Mouse (Mus musculus): ENCODE measurements around the gene Scgb1c1. TPM values are rescaled to one million over a fixed set of nuclear protein-coding genes. Genes with fewer than 3 reads are reported as not detected.

Scgb1c1 gene
- total and polyA plus RNA-seq, 3 experiments = 22.6 to 56.6 (median 27.5) TPM

DNA sequence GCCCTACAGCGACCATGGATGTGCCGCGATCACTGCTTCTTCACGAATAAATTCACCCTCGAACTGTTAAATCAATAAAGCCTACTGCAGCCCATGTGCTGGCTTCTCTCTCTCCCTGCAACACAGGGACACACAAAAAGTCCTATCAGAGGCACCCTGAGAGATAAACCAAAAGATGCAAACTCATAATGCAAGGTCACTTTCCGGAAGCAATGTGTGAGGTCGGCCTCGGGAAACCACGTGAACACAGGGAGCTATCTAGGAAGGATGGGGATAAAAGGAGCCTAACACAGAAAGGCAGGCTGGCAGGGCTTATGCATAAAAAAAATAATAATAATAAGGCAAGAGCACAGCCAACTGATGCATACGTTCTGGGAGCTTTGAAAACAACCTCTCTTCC is 1.3 kb downstream of the Scgb1c1 start:
- Histone ChIP-seq H3K27me3 (ENCODE audit: control insufficient read depth, insufficient read depth, low read length) (no peaks in the 10 kb centered on the region), H3K27ac (no peak overlapping the region), H3K9ac (ENCODE audit: low read depth, low read length) (no peak overlapping the region), H3K79me2 (replicated peaks; ENCODE audit: control insufficient read depth, insufficient read depth, low read length) (no peaks in the 10 kb centered on the region), H3K4me3 (no peak overlapping the region), H3K36me3 (ENCODE audit: control insufficient read depth, insufficient read depth, low read length) (no peaks in the 10 kb centered on the region), H3K4me1 (ENCODE audit: control insufficient read depth, insufficient read depth, low read length) (no peaks in the 10 kb centered on the region)
- TF ChIP-seq POLR2A (IDR thresholded peaks at IDR 0.05; ENCODE audit: insufficient read depth, low read depth, low read length) = no peak
- TF ChIP-seq CTCF (IDR thresholded peaks at IDR 0.05) = no peak
- no peak for TF ChIP-seq EP300 (IDR thresholded peaks at IDR 0.05; ENCODE audit: insufficient read depth, low read depth, low read length)
- intact Hi-C loops (cut with DNase I) = loop anchor here (5.0 kb wide), 2 partner anchors 36 to 331 kb away; partner anchors contain the start of genes Psmd13 and Sirt3
- 75% methylated on average over 10 of the region's 10 CpGs for WGBS
- no peak for DNase-seq

DNA sequence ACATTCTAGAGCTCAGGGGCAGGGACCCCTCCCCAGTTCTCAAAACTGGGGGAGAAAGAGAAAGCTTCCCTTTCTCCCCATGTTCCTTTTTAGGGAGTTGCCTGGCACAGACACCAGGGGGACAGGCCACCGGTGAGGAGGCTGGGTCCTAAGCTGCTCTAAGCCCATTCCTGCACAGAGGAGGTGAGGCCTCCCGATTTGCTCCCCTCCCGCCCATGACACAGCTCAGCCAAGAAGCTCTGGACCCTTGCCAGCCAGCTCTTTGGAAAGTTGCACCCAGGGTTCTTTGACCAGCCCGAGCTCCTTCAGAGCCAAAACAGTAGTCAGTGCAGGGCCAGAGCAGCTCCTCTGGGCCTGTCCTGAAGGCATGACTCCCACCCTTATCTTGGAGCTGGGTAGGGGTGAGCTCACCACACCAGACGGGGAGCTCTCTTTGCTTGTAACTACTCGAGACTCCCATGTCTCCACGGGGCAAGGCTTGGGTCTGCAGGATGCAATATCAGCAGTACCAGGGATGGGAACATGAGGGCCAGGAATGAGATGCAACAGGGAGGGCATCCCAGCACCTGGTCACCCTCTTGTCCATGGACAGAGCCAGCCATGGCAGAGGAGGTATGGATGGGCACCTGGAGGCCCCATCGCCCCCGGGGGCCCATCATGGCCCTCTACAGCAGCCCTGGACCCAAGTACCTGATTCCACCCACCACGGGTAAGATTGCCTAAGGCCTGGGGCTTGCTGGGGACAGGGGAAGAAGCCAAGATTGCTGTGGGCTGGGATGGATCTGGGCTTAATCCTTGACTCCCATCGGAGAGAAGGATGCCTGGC is 2.6 kb downstream of the Scgb1c1 start, which contains the start of gene Odf3:
TSS of gene Odf3 (plus strand) at position 51 of the 826 bp plus-strand sequence.
- no peak within 1 kb of the TSS for H3K4me3 ChIP-seq
- H3K79me2 ChIP-seq (replicated peaks; ENCODE audit: control insufficient read depth, insufficient read depth, low read length) = no peaks in the 10 kb centered on the region
- no peak within 1 kb of the TSS for H3K27ac ChIP-seq
- no peaks in the 10 kb centered on the region for H3K36me3 ChIP-seq (ENCODE audit: control insufficient read depth, insufficient read depth, low read length)
- no peaks in the 10 kb centered on the region for H3K27me3 ChIP-seq (ENCODE audit: control insufficient read depth, insufficient read depth, low read length)
- H3K9ac ChIP-seq (ENCODE audit: low read depth, low read length) = no peak within 1 kb of the TSS
- H3K4me1 ChIP-seq (ENCODE audit: control insufficient read depth, insufficient read depth, low read length) = no peaks in the 10 kb centered on the region
- no peak for DNase-seq
- 45% methylated on average over 11 of the region's 11 CpGs for WGBS
- TF ChIP-seq EP300 (IDR thresholded peaks at IDR 0.05; ENCODE audit: insufficient read depth, low read depth, low read length) (no peak), POLR2A (IDR thresholded peaks at IDR 0.05; ENCODE audit: insufficient read depth, low read depth, low read length) (no peak), CTCF (IDR thresholded peaks at IDR 0.05) (no peak)
- intact Hi-C loops (cut with DNase I) = loop anchor here (5.0 kb wide), 2 partner anchors 34 to 329 kb away; partner anchors contain the start of genes Psmd13 and Sirt3

GRCm38 (mm10) chr7:140848591-140848990 is 3.2 kb downstream of the Scgb1c1 start:
- Histone ChIP-seq H3K27me3 (ENCODE audit: control insufficient read depth, insufficient read depth, low read length) (no peaks in the 10 kb centered on the region), H3K4me3 (no peak overlapping the region), H3K79me2 (replicated peaks; ENCODE audit: control insufficient read depth, insufficient read depth, low read length) (no peaks in the 10 kb centered on the region), H3K9ac (ENCODE audit: low read depth, low read length) (no peak overlapping the region), H3K36me3 (ENCODE audit: control insufficient read depth, insufficient read depth, low read length) (no peaks in the 10 kb centered on the region), H3K27ac (no peak overlapping the region), H3K4me1 (ENCODE audit: control insufficient read depth, insufficient read depth, low read length) (no peaks in the 10 kb centered on the region)
- no peak for DNase-seq
- TF ChIP-seq EP300 (IDR thresholded peaks at IDR 0.05; ENCODE audit: insufficient read depth, low read depth, low read length) (no peak), POLR2A (IDR thresholded peaks at IDR 0.05; ENCODE audit: insufficient read depth, low read depth, low read length) (no peak), CTCF (IDR thresholded peaks at IDR 0.05) (no peak)
- intact Hi-C loops (cut with DNase I) = loop anchor here (5.0 kb wide), 2 partner anchors 34 to 329 kb away; partner anchors contain the start of genes Psmd13 and Sirt3
- 90% methylated on average over 10 of the region's 10 CpGs for WGBS

GRCm38 (mm10) chr7:140851916-140852315 is 6.6 kb downstream of the Scgb1c1 start:
- 94% methylated on average over 4 of the region's 4 CpGs for WGBS
- intact Hi-C loops (cut with DNase I) = no loop called here
- DNase-seq = no peak
- TF ChIP-seq CTCF (IDR thresholded peaks at IDR 0.05) = no peak
- TF ChIP-seq EP300 (IDR thresholded peaks at IDR 0.05; ENCODE audit: insufficient read depth, low read depth, low read length) = no peak
- no peak for TF ChIP-seq POLR2A (IDR thresholded peaks at IDR 0.05; ENCODE audit: insufficient read depth, low read depth, low read length)
- Histone ChIP-seq H3K79me2 (replicated peaks; ENCODE audit: control insufficient read depth, insufficient read depth, low read length) (no peaks in the 10 kb centered on the region; the same call in 1 of the 2 replicates), H3K27ac (no peak overlapping the region), H3K4me3 (no peak overlapping the region), H3K9ac (ENCODE audit: low read depth, low read length) (no peak overlapping the region), H3K36me3 (ENCODE audit: control insufficient read depth, insufficient read depth, low read length) (no peaks in the 10 kb centered on the region), H3K4me1 (ENCODE audit: control insufficient read depth, insufficient read depth, low read length) (peaks cover 3% of the 10 kb centered on the region), H3K27me3 (ENCODE audit: control insufficient read depth, insufficient read depth, low read length) (no peaks in the 10 kb centered on the region)

DNA sequence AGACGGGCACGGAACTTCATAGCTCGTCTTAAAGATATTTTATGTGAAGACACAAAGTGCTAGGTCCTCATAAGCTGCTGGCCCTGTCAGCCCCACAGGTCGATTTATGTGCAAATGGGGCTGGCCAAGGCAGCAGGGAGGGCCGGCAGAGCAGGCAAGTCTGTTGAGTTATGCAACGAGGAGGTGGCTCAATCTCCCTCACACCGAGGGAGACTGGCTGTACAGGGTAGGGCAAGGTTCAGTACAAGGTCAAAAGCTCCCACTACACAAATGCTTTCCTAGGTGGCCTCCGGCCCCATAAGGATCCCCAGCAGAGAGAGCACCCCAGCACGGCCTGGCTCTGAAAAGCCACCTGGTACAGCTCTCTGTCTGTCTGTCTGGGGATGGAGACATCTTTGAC is 8.0 kb downstream of the Scgb1c1 start:
- WGBS = 81% methylated on average over 9 of the region's 9 CpGs
- DNase-seq = peak in 1 of 2 experiments; percentile 12
- intact Hi-C loops (cut with DNase I) = no loop called here
- Histone ChIP-seq H3K36me3 (ENCODE audit: control insufficient read depth, insufficient read depth, low read length) (no peaks in the 10 kb centered on the region), H3K79me2 (replicated peaks; ENCODE audit: control insufficient read depth, insufficient read depth, low read length) (no peaks in the 10 kb centered on the region; the same call in 1 of the 2 replicates), H3K4me3 (no peak overlapping the region), H3K27ac (no peak overlapping the region), H3K9ac (ENCODE audit: low read depth, low read length) (no peak overlapping the region), H3K4me1 (ENCODE audit: control insufficient read depth, insufficient read depth, low read length) (peaks cover 6% of the 10 kb centered on the region), H3K27me3 (ENCODE audit: control insufficient read depth, insufficient read depth, low read length) (no peaks in the 10 kb centered on the region)
- TF ChIP-seq EP300 (IDR thresholded peaks at IDR 0.05; ENCODE audit: insufficient read depth, low read depth, low read length) (no peak), POLR2A (IDR thresholded peaks at IDR 0.05; ENCODE audit: insufficient read depth, low read depth, low read length) (no peak), CTCF (IDR thresholded peaks at IDR 0.05) (no peak)

- intact Hi-C loops (cut with DNase I) = no loop called here
- WGBS = 92% methylated on average over 18 of the region's 18 CpGs
- Histone ChIP-seq H3K36me3 (ENCODE audit: control insufficient read depth, insufficient read depth, low read length) (no peaks in the 10 kb centered on the region), H3K79me2 (replicated peaks; ENCODE audit: control insufficient read depth, insufficient read depth, low read length) (no peaks in the 10 kb centered on the region; the same call in 1 of the 2 replicates), H3K4me3 (no peak overlapping the region), H3K9ac (ENCODE audit: low read depth, low read length) (no peak overlapping the region), H3K27me3 (ENCODE audit: control insufficient read depth, insufficient read depth, low read length) (no peaks in the 10 kb centered on the region), H3K27ac (no peak overlapping the region), H3K4me1 (ENCODE audit: control insufficient read depth, insufficient read depth, low read length) (peaks cover 8% of the 10 kb centered on the region)
- TF ChIP-seq EP300 (IDR thresholded peaks at IDR 0.05; ENCODE audit: insufficient read depth, low read depth, low read length) = no peak
- no peak for TF ChIP-seq POLR2A (IDR thresholded peaks at IDR 0.05; ENCODE audit: insufficient read depth, low read depth, low read length)
- no peak for TF ChIP-seq CTCF (IDR thresholded peaks at IDR 0.05)
- DNase-seq = peak in 1 of 2 experiments; percentile 20
Measured at GRCm38 (mm10) chr7:140854483-140854882, 9.1 kb downstream of the Scgb1c1 start.

Data from heart, adult 2 months (tissue).